Mouse (Mus musculus) cerebellum, postnatal 4 days (tissue): ENCODE measurements around the gene Cd8b1.

Source experiments
- DNase-seq, 2 experiments: peaks; one replicate each; pipeline ENCODE4 v3.0.0; 2022; ENCODE audit warnings: low spot score in 2 of 2, mixed read lengths in 1 of 2

Gene Cd8b1

DNA sequence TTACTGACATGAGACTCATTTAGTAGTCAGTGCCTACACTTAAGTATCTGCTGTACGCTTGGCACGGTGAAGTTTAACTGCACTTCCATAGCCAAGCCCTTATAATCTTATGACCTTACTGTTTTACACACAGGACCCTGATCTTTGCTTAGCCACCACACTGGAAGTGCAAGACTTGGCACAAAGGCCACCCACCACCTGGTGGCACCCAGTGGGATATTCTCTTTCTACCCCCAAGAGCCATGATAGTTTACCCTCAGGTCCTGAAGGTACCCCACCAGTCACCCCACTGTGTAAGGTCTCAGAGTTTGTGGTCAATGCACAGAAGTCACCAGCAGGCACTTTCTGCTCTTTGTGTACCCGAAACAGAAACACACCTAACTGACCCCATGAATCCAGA is 28.6 kb downstream of the Cd8b1 start:
- no peak for DNase-seq

DNA sequence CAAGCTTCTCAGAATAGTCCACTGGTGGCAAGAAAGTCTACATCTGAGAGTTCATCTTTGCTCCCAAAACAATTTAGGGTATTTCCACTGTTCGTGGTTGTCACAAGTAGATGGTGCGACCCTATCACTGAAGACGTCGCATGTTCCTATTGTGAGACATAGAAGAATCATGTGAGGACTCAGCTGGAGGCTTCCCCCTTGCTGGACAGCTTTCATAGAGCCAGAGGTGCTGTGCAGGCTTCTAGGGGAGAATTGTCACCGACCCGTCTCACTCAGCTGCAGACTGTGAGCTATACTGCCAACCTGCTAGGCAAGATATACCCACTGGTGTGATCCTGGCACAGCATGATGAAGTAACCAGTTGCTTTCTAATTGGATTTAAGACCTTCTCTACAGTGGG is 29.6 kb downstream of the Cd8b1 start:
- DNase-seq: no peak

DNA sequence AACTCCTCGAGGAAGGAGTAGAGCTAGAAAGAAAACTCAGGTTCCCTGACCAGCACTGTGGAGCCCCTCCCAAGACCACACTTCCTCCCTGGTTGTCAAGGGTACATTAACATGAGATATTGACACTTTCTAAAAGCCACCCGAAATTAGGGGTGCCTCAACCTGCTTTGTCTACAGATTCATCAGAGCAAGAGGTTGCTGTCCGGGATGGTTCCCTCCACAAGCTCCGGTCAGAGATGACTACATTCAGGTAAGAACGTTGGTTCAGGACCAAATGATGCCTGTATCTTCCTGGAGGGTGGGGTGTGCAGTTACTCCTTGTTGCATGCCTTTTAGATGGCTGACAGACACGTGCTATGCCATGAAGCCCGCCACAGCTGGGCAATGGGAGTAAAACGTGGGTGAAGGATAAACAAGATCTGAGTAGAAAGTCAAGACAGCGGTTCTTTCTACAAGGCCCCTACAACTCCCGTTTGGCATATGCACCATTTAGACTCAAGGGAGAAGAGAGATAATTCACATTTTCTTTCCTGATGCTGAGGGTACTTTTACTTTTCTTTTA is 30.4 kb downstream of the Cd8b1 start:
- no peak for DNase-seq

DNA sequence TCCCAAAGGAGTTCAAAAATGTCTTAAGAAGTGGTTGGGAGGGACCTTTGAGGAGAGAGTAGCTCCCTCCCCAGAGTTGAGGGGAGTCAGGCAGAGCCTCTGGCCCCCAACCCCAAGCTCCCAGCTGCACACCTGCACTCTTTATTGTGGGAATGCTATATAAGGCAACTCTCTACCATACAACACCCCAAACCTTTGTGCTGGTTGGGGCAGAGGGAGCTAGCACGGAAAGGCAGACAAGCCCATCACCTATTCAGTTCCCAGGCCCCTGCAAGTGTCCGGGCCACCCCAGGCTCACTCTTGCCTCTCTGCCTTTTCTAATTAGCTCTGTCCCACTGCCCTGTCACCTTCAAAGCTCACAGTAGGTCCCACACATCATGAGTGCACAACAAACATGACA is 31.1 kb downstream of the Cd8b1 start:
- DNase-seq: no peak

DNA sequence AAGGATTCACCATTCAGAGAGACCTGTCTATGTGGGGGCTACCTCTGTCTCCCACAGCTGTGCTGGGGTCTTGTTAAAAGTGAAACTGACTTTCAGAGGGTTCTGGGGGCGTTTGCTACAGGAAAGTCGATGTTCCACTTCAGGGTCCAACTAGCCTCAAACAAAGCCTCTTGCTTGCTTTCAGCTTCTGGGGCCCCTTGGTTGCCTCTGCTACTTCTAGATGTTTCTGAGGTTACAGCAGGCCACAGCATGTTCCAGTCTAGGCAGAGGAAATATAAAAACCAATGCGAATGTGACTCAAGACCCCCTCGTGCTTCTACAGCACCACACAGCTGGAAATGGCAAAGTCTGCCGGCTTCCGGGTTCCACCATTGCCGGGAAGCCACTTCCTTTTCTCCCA is 34.9 kb downstream of the Cd8b1 start:
- no peak for DNase-seq

DNA sequence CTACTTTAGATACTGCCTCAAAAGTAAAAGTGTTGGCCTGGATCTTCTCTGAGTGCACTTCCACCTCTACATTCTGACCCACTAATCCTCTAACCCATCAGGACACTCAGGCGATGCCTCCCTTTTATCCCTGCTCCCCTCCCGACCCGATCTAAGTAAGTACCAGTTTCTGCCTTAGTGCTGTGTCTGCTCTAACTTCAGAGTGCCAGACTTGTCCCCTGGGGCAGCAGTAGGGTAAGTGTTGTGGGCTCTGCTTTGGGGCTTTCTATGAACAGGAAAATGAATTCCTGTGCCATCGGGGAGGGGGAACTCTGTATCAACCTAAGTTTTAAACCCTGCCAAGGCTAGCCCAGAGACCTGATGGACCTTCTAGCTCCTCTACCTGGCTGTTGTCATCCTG is 37.6 kb downstream of the Cd8b1 start:
- no peak for DNase-seq

DNA sequence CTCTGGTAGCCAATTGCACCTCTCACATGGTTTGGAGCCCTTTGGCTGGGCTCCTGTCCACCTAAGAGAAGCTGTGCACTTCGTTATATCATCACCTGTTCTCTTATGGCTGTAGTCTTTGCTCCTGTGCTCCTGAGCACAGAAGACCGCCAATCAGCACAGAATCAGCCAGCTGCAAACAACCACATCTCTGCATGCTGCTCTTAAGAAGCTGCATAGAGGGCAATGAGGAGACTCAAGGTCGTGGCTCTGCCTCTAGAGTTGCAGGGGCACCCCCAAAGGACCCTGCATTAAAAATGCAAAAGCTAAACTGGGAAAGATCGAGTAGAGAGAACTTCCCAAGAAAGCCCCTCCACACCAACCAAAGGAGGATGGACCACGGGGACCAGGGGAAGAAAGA is 38.2 kb downstream of the Cd8b1 start:
- DNase-seq: no peak

DNA sequence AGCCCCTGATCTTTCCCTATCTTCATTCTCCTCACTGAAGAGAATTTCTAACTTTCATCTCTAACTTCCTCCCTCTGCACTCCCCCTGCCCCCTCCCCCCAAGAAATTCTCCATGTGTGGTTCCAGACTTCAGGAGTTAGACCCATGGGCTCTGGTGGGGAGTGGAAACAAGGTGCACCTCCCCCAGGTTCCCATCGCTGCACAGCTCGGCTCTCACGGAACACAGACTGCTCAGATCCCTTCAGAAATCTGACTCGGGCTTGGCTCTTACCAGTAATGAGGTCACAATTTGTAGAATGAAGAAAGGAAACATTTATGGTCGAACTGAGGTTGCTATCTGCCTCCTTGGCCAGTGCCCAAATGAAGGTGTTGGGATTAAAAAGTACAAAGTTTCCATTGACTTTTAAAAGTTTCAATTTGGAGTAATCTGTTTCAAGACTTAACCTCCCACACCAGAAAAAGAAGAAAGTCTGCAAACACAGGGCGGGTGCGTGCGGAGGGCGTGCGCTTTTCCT is 38.6 kb downstream of the Cd8b1 start:
- DNase-seq: no peak

DNA sequence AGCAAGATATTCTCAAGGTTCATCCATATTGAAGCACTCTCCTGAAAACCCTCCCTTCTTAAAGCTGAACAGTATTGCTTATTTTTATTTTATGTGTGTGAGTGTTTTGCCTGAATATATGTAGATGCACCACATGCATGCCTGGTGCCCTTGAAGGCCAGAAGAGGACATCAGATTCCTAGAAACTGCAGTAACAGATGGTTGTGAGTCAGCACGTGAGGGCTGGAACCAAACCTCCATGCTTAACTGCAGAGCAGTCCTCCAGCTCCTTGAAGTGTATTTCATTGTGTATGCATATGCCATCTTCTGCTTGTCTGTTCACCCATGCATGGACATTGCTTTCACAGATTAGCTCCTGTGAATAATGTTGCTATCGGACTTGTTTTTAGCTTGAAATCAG is 41.4 kb downstream of the Cd8b1 start:
- no peak for DNase-seq

DNA sequence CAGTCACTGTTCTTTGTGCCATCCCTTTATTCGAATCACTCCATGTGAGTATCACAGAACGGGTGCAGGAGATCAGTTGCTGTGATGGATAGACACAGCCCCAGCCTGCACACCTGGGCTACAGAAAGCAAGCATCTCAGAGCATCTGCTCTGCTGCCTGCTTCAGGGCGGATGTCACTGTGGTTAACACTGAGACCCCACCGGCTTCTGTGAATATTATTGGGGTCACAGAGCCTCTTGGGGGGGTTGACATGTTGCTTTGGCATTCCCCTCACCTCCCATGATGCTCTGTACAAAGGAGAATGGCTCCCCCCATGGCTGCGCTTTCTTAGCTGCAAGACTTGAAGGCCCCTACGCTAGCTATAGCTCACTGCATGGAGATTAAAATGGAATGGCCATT is 46.8 kb downstream of the Cd8b1 start:
- no peak for DNase-seq

DNA sequence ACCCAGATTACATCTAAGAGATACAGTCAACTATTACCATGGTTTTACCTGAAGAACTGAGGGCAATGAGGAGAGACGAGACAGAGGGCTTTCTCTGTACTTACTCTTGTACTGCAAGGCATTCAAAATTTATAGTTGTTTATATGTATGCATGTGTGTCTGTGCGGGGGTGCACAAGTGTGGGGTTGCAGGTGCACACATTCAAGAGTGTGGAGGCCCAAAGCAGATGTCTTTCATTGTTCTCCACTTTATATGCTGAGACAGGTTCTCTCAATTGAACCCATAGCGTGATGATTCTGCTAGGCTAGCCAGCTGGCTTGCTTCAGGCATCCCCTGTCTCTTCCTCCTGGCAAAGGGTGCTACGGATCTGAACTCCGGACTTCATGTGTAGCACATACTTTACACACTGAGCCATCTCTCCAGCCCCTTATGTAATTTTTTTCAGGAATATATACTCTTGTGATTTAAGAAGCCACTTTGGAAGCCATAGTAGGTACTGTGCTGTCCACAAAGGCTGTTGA is 48.6 kb downstream of the Cd8b1 start:
- no peak for DNase-seq

DNA sequence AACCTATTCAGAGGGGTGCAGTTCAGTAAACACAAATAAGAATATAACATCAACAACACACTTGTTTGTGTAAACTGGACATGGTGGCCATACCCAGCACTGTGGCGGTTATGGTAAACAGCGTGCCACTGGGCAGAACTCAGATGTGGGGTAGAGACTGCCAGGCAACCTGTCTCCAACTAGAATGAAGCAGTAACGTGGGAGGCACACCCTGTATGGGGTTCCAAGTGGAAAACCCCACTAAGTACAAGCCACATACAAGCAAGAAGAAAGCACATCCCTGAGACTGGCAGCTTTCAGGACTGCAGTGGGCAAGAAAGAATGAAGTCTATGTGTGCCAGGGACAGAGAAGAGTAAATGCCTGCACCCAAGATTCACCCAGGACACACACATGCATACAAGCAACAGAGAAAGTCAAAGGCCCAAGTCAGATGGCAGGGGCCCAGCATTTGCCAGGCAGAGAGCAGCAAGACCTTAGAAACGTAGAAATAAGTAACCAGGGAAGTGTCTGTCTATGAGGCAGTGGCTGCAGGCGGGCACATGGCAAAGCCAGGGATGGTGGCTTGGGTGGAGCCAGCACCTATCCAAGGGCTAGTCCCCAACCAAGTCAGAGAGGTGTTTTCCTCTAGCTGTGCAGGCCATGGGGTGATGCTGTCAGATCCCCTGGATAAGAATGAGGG is 49.6 kb downstream of the Cd8b1 start:
- DNase-seq: no peak

DNA sequence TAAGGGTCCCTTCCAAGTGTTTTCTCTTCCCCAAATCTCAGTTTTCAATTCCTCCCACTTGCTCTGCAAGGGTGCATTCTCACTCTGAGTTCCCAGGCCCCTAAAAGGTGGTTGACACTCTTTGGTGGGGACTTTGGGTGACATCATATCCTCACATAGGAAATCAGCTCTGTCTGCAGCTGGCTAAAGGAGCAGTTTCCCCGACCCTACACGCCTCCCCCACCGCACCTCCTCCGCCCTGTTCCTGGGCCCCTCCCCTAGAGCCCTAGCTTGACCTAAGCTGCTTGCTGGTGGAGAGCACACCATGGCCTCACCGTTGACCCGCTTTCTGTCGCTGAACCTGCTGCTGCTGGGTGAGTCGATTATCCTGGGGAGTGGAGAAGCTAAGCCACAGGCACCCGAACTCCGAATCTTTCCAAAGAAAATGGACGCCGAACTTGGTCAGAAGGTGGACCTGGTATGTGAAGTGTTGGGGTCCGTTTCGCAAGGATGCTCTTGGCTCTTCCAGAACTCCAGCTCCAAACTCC is 50.7 kb downstream of the Cd8b1 start, which contains the start of gene Cd8a:
Gene Cd8a (plus strand): TSS at position 179 of the 527 bp plus-strand sequence.
- no peak for DNase-seq

DNA sequence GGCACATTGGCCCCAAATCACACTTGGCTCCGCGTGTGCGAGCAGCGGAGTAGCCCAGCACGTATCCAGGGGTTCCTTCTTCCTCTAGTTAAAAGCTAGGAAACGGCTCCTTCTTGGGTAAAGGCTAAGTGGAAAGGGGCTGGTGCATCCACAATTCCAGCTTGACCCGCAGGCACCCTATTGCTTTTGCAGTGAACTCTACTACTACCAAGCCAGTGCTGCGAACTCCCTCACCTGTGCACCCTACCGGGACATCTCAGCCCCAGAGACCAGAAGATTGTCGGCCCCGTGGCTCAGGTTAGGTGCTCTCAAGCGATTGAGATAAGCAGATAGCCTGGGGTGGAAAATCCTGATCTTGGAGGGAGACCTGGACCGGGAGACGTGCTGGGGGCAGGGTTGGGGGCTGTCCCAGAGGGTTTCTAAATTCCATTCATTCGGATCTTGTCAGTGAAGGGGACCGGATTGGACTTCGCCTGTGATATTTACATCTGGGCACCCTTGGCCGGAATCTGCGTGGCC is 51.8 kb downstream of the Cd8b1 start:
- DNase-seq: no peak

DNA sequence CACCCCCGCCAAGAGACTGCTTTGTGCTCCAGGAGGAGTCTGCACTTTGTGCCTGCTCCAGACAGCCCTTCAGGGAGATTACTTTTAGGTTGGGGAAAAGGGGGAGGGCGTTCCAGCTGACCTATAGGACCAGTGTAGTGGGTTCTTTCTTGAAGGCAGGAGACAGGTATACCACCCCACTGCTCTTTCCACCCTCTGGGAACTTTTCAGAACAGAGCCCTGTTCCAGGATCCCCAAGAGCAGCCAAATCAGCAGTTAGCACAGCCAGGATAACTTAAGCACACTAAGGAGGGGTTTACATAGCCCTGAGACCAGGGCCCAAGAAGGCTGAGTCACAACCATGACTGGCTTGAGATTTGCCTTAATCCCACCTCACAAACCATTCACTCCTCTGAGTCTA is 52.3 kb downstream of the Cd8b1 start:
- no peak for DNase-seq

DNA sequence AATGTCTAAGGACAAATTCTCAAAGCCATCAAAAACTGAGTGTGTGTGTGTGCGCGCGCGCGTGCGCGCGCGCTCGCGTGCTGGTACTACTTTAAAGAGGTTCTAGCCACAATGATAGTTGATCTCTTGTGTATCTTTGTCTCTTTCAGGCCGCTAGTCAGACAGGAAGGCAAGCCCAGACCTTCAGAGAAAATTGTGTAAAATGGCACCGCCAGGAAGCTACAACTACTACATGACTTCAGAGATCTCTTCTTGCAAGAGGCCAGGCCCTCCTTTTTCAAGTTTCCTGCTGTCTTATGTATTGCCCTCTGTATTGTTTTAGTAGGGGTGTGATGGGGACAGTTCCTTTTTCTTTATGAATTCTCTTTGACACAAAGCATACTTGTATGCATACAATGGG is 54.1 kb downstream of the Cd8b1 start:
- no peak for DNase-seq

DNA sequence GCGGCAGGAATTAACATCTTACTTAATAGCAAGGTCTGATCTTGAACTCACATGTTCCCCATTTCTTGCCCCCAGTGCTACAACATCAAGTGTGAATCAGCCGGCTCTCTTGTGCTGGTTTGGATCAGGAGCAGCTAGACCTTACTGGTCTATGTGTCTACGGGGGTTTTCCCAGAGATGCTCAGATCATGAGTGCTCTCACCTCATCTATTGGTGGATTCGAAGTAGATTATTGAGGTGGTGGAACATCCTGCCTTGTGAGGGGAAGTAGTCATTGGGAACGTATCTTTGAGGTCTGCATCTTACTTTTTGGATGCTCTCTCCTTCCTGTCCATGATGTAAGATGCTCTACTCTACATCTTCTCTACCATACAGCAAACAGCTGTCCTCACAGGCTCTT is 59.1 kb downstream of the Cd8b1 start:
- DNase-seq: no peak
